Comparison of ENCODE assay signal across 19 mouse cellular contexts in genomic region chr9:17874795-17875194, GRCm38 (mm10).
"Had no signal": no experiment of that assay in that cellular context is flagged by ENCODE, and none has a peak within 500 bp of the region (broad histone marks: within the 10 kb centered on the region; RNA-seq: fewer than 3 reads in every experiment).

No protein-coding gene starts in this region.

- H3K4me1 ChIP-seq: midbrain, embryonic 10.5 days; midbrain, embryonic 12.5 days; neural tube, embryonic 13.5 days; neural tube, embryonic 15.5 days; stomach, embryonic 15.5 days had no signal

- ATAC-seq: midbrain, embryonic 16.5 days had no signal

- H3K4me3 ChIP-seq: midbrain, embryonic 10.5 days; midbrain, embryonic 12.5 days; myocyte; neural tube, embryonic 13.5 days; neural tube, embryonic 15.5 days; stomach, embryonic 15.5 days had no signal

- H3K9me3 ChIP-seq: midbrain, embryonic 10.5 days; midbrain, embryonic 12.5 days; neural tube, embryonic 13.5 days; neural tube, embryonic 15.5 days; stomach, embryonic 15.5 days had no signal

- DNase-seq: lung, adult 18-20 months; lung, embryonic 14.5 days; lung, postnatal 10 days; lung, postnatal 4 days; midbrain, embryonic 14.5 days; retina, postnatal 1 day; right cerebral cortex, adult 18-20 months; right cerebral cortex, postnatal 25 days; thymus, adult 2 months; thymus, postnatal 25 days; thymus, postnatal 4 days had no signal

- H3K4me2 ChIP-seq: lung, embryonic 14.5 days; midbrain, embryonic 12.5 days; neural tube, embryonic 13.5 days; neural tube, embryonic 15.5 days; stomach, embryonic 15.5 days had no signal

- H3K9ac ChIP-seq: lung, embryonic 14.5 days; midbrain, embryonic 12.5 days; neural tube, embryonic 13.5 days; neural tube, embryonic 15.5 days; stomach, embryonic 15.5 days had no signal

- H3K27me3 ChIP-seq: midbrain, embryonic 12.5 days; neural tube, embryonic 13.5 days; neural tube, embryonic 15.5 days; stomach, embryonic 15.5 days had no signal

- H3K36me3 ChIP-seq: midbrain, embryonic 10.5 days; midbrain, embryonic 12.5 days; neural tube, embryonic 13.5 days; neural tube, embryonic 15.5 days; stomach, embryonic 15.5 days had no signal

- H3K27ac ChIP-seq: midbrain, embryonic 10.5 days; midbrain, embryonic 12.5 days; neural tube, embryonic 13.5 days; neural tube, embryonic 15.5 days; stomach, embryonic 15.5 days; stomach, postnatal 0 days had no signal
